Comparison of ENCODE assay signal across 26 mouse cellular contexts in the genomic region with DNA sequence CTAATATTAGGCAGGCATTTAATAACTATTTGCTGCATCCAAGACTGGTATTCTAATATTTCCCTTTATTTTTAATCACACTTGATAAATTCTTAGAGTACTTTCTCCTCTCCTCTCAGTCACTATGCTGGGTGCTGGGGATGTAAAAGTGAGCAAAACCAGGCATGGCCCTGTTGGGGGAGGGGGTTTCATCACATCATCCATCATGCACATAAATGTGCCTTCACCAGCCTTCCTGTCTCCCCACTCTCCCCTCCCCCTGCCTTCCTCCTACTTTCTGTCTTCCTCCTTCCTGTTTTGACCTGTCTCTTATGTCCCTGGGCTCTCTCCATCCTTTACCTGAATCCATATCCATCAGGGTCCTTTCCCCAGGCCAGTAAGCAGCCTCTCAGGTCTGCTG.
A peak's percentile ranks its signal among the peaks of the same experiment; 100 is the strongest.
DNase-seq lines count a peak whose midpoint lies in the region; ATAC-seq and TF ChIP-seq lines count a peak whose summit lies in the region.
"Had no signal": no experiment of that assay in that cellular context is flagged by ENCODE, and none has a peak within 500 bp of the region (broad histone marks: within the 10 kb centered on the region; RNA-seq: fewer than 3 reads in every experiment).

No protein-coding gene starts in this region.

- H3K4me3 ChIP-seq in heart, embryonic 10.5 days: no peak overlapping the region
- no peak overlapping the region for H3K4me3 ChIP-seq in limb, embryonic 10.5 days
- no peak overlapping the region for H3K4me3 ChIP-seq in midbrain, embryonic 15.5 days
- H3K4me3 ChIP-seq in midbrain, postnatal 0 days (ENCODE audit: low read depth, low read length): no peak overlapping the region
- H3K4me3 ChIP-seq: embryonic facial prominence, embryonic 12.5 days; embryonic facial prominence, embryonic 15.5 days; heart, embryonic 13.5 days; hindbrain, embryonic 12.5 days; hindbrain, embryonic 15.5 days had no signal

- no peaks in the 10 kb centered on the region for H3K9me3 ChIP-seq in heart, embryonic 10.5 days
- no peaks in the 10 kb centered on the region for H3K9me3 ChIP-seq in limb, embryonic 10.5 days (replicated peaks)
- H3K9me3 ChIP-seq in midbrain, embryonic 15.5 days: no peaks in the 10 kb centered on the region
- H3K9me3 ChIP-seq in midbrain, postnatal 0 days (ENCODE audit: low read length): no peaks in the 10 kb centered on the region
- H3K9me3 ChIP-seq: embryonic facial prominence, embryonic 12.5 days; embryonic facial prominence, embryonic 15.5 days; heart, embryonic 13.5 days; hindbrain, embryonic 12.5 days; hindbrain, embryonic 15.5 days had no signal

- ATAC-seq in midbrain, embryonic 15.5 days (replicated peaks): no peak
- ATAC-seq in midbrain, postnatal 0 days (ENCODE audit: low FRiP score): no peak
- ATAC-seq: forebrain, embryonic 14.5 days; forebrain, postnatal 0 days; Patski had no signal

- H3K27me3 ChIP-seq in heart, embryonic 10.5 days (ENCODE audit: insufficient read depth, poor library complexity, severe bottlenecking): peaks cover 15% of the 10 kb centered on the region; the same call in 1 of the 2 replicates
- H3K27me3 ChIP-seq in limb, embryonic 10.5 days (ENCODE audit: low read depth, poor library complexity, severe bottlenecking): no peaks in the 10 kb centered on the region
- H3K27me3 ChIP-seq in midbrain, embryonic 15.5 days (replicated peaks): no peaks in the 10 kb centered on the region
- no peaks in the 10 kb centered on the region for H3K27me3 ChIP-seq in midbrain, postnatal 0 days (ENCODE audit: insufficient read depth, low read length)
- H3K27me3 ChIP-seq: CH12.LX; embryonic facial prominence, embryonic 12.5 days; embryonic facial prominence, embryonic 15.5 days; hindbrain, embryonic 12.5 days; hindbrain, embryonic 15.5 days; Patski had no signal

- no peak overlapping the region for H3K4me2 ChIP-seq in midbrain, embryonic 15.5 days
- no peak overlapping the region for H3K4me2 ChIP-seq in midbrain, postnatal 0 days (ENCODE audit: low read depth, low read length, poor library complexity, severe bottlenecking)
- H3K4me2 ChIP-seq: embryonic facial prominence, embryonic 12.5 days; embryonic facial prominence, embryonic 15.5 days; heart, embryonic 13.5 days; hindbrain, embryonic 12.5 days; hindbrain, embryonic 15.5 days had no signal

- TF ChIP-seq CTCF in midbrain, postnatal 0 days (IDR thresholded peaks at IDR 0.05): no peak

- peaks cover 26% of the 10 kb centered on the region for H3K4me1 ChIP-seq in heart, embryonic 10.5 days
- H3K4me1 ChIP-seq in limb, embryonic 10.5 days: peaks cover 37% of the 10 kb centered on the region
- H3K4me1 ChIP-seq in midbrain, embryonic 15.5 days: no peaks in the 10 kb centered on the region
- no peaks in the 10 kb centered on the region for H3K4me1 ChIP-seq in midbrain, postnatal 0 days (ENCODE audit: insufficient read depth, low read length)
- H3K4me1 ChIP-seq: embryonic facial prominence, embryonic 12.5 days; embryonic facial prominence, embryonic 15.5 days; hindbrain, embryonic 12.5 days; hindbrain, embryonic 15.5 days had no signal

- peak overlapping the region; percentile 64; the same call in 1 of the 2 replicates for H3K27ac ChIP-seq in heart, embryonic 10.5 days
- H3K27ac ChIP-seq in limb, embryonic 10.5 days: peak overlapping the region; percentile 76
- H3K27ac ChIP-seq in midbrain, embryonic 15.5 days: no peak overlapping the region
- no peak overlapping the region for H3K27ac ChIP-seq in midbrain, postnatal 0 days (ENCODE audit: low read depth, low read length)
- H3K27ac ChIP-seq: embryonic facial prominence, embryonic 12.5 days; embryonic facial prominence, embryonic 15.5 days; hindbrain, embryonic 12.5 days; hindbrain, embryonic 15.5 days had no signal

- DNase-seq in heart, embryonic 10.5 days (ENCODE audit: low spot score): no peak
- DNase-seq in heart, postnatal 4 days: no peak
- peak; percentile 38 for DNase-seq in embryo, embryonic 11 days
- DNase-seq in limb, embryonic 10.5 days (ENCODE audit: low spot score): peak; percentile 66
- no peak for DNase-seq in midbrain, postnatal 0 days (ENCODE audit: low spot score)
- no peak for DNase-seq in layer of hippocampus, adult 11-12 months (ENCODE audit: low spot score)
- DNase-seq: adrenal gland, postnatal 10 days; B cell, adult 2 months; cerebellum, adult 11-12 months; cerebellum, adult 8-10 months; cerebellum, postnatal 10 days; cerebellum, postnatal 36 days; forebrain, postnatal 0 days; gastrocnemius, postnatal 25 days; heart, adult 18-20 months; heart, postnatal 14 days had no signal

- H3K9ac ChIP-seq in midbrain, embryonic 15.5 days: no peak overlapping the region
- H3K9ac ChIP-seq in midbrain, postnatal 0 days (replicated peaks; ENCODE audit: low read length, poor library complexity, severe bottlenecking): no peak overlapping the region
- H3K9ac ChIP-seq: embryonic facial prominence, embryonic 12.5 days; embryonic facial prominence, embryonic 15.5 days; forebrain, postnatal 0 days; heart, embryonic 13.5 days; hindbrain, embryonic 12.5 days; hindbrain, embryonic 15.5 days had no signal

- H3K36me3 ChIP-seq in heart, embryonic 10.5 days: no peaks in the 10 kb centered on the region
- no peaks in the 10 kb centered on the region for H3K36me3 ChIP-seq in limb, embryonic 10.5 days
- no peaks in the 10 kb centered on the region for H3K36me3 ChIP-seq in midbrain, embryonic 15.5 days (replicated peaks)
- no peaks in the 10 kb centered on the region for H3K36me3 ChIP-seq in midbrain, postnatal 0 days (ENCODE audit: insufficient read depth, low read length)
- H3K36me3 ChIP-seq: embryonic facial prominence, embryonic 12.5 days; embryonic facial prominence, embryonic 15.5 days; G1E; heart, embryonic 13.5 days; hindbrain, embryonic 12.5 days; hindbrain, embryonic 15.5 days had no signal

Comparison
In these comparisons a context has a peak if more than half of its experiments do, and no peak if none do; other contexts are left out.
1. DNase-seq: peak in embryo, embryonic 11 days (single experiment) and limb, embryonic 10.5 days (single experiment); none in heart, embryonic 10.5 days (single experiment), heart, postnatal 4 days (single experiment), midbrain, postnatal 0 days (single experiment) and layer of hippocampus, adult 11-12 months (single experiment).
2. H3K27ac ChIP-seq: peak in heart, embryonic 10.5 days (single experiment) and limb, embryonic 10.5 days (single experiment); none in midbrain, embryonic 15.5 days (single experiment) and midbrain, postnatal 0 days (single experiment).